Mouse (Mus musculus) midbrain, embryonic 12.5 days (tissue): ENCODE data around the gene Sprr2h. TPM values are rescaled to one million over a fixed set of nuclear protein-coding genes. Genes with fewer than 3 reads are reported as not detected.

Source experiments
- ATAC-seq: fragments of 200-750 bp; cut with Nextera tagmentation; 2 replicates; pipeline ENCODE4 v1.8.0; 2017; ENCODE audit warnings: low read depth, moderate TSS enrichment, moderate library complexity; ENCODE audit not compliant: low FRiP score
- H3K27ac ChIP-seq: fragments of 300-500 bp; sonication (generic); replicated peaks from 2 replicates; pipeline ENCODE4 v1.5.1; 2016; ENCODE audit warnings: mild to moderate bottlenecking
- H3K27me3 ChIP-seq: fragments of 300-500 bp; sonication (generic); 2 replicates; pipeline ENCODE4 v1.6.1; 2016; ENCODE audit warnings: mild to moderate bottlenecking
- H3K36me3 ChIP-seq: fragments of 300-500 bp; sonication (generic); 2 replicates; pipeline ENCODE4 v1.6.1; 2016
- H3K4me1 ChIP-seq: fragments of 300-500 bp; sonication (generic); 2 replicates; pipeline ENCODE4 v1.6.1; 2016
- H3K4me2 ChIP-seq: fragments of 300-500 bp; sonication (generic); replicated peaks from 2 replicates; pipeline ENCODE4 v1.6.1; 2016; ENCODE audit warnings: mild to moderate bottlenecking, moderate library complexity
- H3K4me3 ChIP-seq: fragments of 300-500 bp; sonication (generic); 2 replicates; pipeline ENCODE4 v1.5.1; 2016; ENCODE audit warnings: mild to moderate bottlenecking
- H3K9ac ChIP-seq: fragments of 300-500 bp; sonication (generic); replicated peaks from 2 replicates; pipeline ENCODE4 v1.6.1; 2016; ENCODE audit warnings: mild to moderate bottlenecking, moderate library complexity
- H3K9me3 ChIP-seq: fragments of 300-500 bp; sonication (generic); 2 replicates; pipeline ENCODE4 v1.6.1; 2016; ENCODE audit warnings: mild to moderate bottlenecking
- WGBS: fragments of 180-500 bp; shearing (Covaris S2); methylation state at CpG from one replicate; pipeline ENCODE4 v1.1.7; 2016; 5-methylcytosine and 5-hydroxymethylcytosine counted together
- polyA plus RNA-seq: library from polyadenylated mRNA; unstranded; fragments of >200 nt; fragmentation: Nextera tagmentation; extraction: Ambion mirVana; gene quantifications from 2 replicates; pipeline ENCODE4 v1.2.1, GENCODE M21; 2016

Gene Sprr2h
- polyA plus RNA-seq, result not detected in 2 replicates

DNA sequence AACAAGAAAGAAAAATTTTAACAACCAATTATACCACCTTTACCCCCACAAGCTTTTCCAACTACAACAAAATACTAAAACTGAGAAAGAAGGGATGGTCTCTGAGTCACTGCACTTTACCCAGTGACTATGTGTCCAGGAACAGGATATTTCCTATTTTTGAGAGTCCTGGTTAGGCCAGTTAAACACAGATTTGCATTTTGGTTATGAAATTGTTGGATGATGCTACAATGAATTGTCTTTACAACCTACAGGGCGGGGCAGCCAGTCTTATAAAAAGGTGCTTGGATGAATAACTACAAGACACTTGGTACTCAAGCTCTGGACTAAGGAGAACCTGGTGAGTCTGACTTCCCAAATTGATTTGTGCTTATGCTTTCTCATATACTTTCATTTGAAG lies at the start of gene Sprr2h:
TSS of gene Sprr2h (plus strand) at position 301 of the 400 bp plus-strand sequence.
- H3K27me3 ChIP-seq, result no peaks in the 10 kb centered on the region
- H3K4me2 ChIP-seq, result no peak within 1 kb of the TSS
- no peak within 1 kb of the TSS for H3K9ac ChIP-seq
- H3K9me3 ChIP-seq, result no peaks in the 10 kb centered on the region
- WGBS, result 71% methylated on average over 1 of the region's 1 CpGs
- H3K27ac ChIP-seq, result no peak within 1 kb of the TSS
- H3K36me3 ChIP-seq, result no peaks in the 10 kb centered on the region
- no peaks in the 10 kb centered on the region for H3K4me1 ChIP-seq
- no peak within 1 kb of the TSS for H3K4me3 ChIP-seq
- no peak for ATAC-seq

DNA sequence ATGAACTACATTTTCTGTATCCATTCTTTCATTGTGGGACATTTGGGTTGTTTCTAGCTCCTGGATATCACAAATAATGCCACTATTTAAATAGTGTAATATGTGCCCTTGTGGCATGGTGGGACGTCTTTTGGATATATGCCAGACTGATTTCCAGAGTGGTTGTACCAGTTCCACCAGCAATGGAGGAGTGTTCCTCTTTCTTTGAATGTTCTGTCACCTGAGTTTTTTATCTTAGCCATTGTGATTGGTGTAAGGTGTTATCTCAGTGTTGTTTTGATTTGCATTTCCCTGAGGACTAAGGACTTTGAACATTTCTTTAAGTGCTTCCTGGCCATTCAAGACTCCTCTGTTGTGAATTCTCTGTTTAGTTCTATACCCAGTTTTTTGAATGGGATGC lies 49.2 kb upstream of the Sprr2h start:
- 83% methylated on average over 1 of the region's 1 CpGs for WGBS
- no peak overlapping the region for H3K4me2 ChIP-seq
- no peak for ATAC-seq

DNA sequence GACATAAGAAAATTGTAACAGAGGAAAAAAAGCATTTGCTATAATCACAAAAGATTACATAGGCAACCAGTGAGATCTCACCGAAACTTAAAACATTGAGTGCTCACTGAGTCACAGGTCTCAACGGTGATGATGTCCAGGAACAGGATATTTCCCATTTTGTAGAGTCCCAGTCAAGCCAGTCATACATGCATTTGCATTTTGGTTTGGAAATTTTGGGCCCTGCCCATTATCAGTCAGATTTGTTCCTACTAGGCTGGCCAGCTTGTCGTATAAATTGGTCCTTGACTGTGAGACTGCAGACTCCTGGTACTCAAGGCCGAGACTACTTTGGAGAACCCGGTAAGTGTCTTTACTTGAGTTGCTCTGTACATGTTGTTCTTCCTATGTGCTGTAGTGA lies 46.6 kb upstream of the Sprr2h start, which contains the start of gene Sprr2d:
TSS of gene Sprr2d (plus strand) at position 301 of the 400 bp plus-strand sequence.
- Histone ChIP-seq H3K36me3 (no peaks in the 10 kb centered on the region), H3K27me3 (no peaks in the 10 kb centered on the region), H3K9me3 (no peaks in the 10 kb centered on the region), H3K4me3 (no peak within 1 kb of the TSS), H3K27ac (no peak within 1 kb of the TSS), H3K4me1 (no peaks in the 10 kb centered on the region), H3K9ac (no peak within 1 kb of the TSS), H3K4me2 (no peak within 1 kb of the TSS)
- no peak for ATAC-seq
- 93% methylated on average over 5 of the region's 5 CpGs for WGBS

More for the DNA sequence above, 49.2 kb upstream of the Sprr2h start:
- no peak overlapping the region for H3K9ac ChIP-seq
- no peaks in the 10 kb centered on the region for H3K4me1 ChIP-seq
- no peak overlapping the region for H3K4me3 ChIP-seq
- no peaks in the 10 kb centered on the region for H3K9me3 ChIP-seq
- H3K27me3 ChIP-seq, result no peaks in the 10 kb centered on the region
- H3K36me3 ChIP-seq, result no peaks in the 10 kb centered on the region
- no peak overlapping the region for H3K27ac ChIP-seq

GRCm38 (mm10) chr3:92351843-92352242 lies 33.6 kb upstream of the Sprr2h start, which contains the start of gene Sprr2e:
Gene Sprr2e, plus strand, starts transcription at chr3:92352143.
- no peaks in the 10 kb centered on the region for H3K36me3 ChIP-seq
- ATAC-seq, result no peak
- WGBS, result 90% methylated on average over 2 of the region's 2 CpGs
- no peak within 1 kb of the TSS for H3K9ac ChIP-seq
- no peaks in the 10 kb centered on the region for H3K9me3 ChIP-seq
- no peak within 1 kb of the TSS for H3K27ac ChIP-seq
- no peak within 1 kb of the TSS for H3K4me3 ChIP-seq
- H3K4me1 ChIP-seq, result no peaks in the 10 kb centered on the region
- H3K27me3 ChIP-seq, result no peaks in the 10 kb centered on the region
- no peak within 1 kb of the TSS for H3K4me2 ChIP-seq

DNA sequence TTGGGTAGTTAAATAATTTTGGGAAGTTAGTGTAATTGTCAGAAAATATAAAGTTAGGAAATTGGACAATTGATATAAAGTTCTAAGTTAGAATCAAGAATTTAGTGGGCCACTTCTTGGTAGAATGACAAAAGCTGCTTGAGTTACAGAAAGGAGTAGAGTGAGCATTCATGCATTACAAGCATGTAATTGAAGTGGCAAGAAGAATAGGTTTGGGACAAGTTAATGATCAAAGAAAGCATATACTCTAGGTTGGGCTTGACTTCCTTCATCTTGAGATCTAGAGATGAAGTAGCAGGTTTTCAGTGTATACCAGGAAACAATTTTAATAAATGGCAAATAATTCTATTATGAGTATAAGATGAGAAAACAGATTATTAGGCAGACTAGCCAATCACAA lies 23.9 kb upstream of the Sprr2h start:
- ATAC-seq, result no peak
- H3K27me3 ChIP-seq, result no peaks in the 10 kb centered on the region

DNA sequence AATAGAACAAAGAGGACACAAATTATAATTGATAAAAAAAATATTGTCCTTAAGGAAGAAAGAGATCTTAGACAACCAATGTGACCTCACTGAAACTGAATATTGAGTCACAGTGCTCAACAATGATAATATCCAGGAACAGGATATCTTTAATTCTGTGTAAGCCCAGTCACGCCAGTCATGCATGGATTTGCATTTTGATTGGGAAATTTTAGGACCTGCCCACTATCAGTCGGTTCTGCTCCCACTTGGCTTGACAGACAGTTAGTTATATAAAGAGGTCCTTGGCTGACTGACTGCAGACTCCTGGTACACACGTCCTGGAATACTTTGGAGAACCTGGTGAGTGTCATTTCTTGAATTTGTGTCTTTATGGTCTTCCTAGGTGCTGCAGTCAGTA lies 20.6 kb upstream of the Sprr2h start, which contains the start of gene Sprr2f:
TSS of gene Sprr2f (plus strand) at position 301 of the 400 bp plus-strand sequence.
- H3K9me3 ChIP-seq, result no peaks in the 10 kb centered on the region
- H3K4me1 ChIP-seq, result no peaks in the 10 kb centered on the region
- H3K27me3 ChIP-seq, result no peaks in the 10 kb centered on the region
- no peak within 1 kb of the TSS for H3K4me3 ChIP-seq
- no peak within 1 kb of the TSS for H3K9ac ChIP-seq
- no peak within 1 kb of the TSS for H3K27ac ChIP-seq
- 63% methylated on average over 3 of the region's 3 CpGs for WGBS
- H3K36me3 ChIP-seq, result no peaks in the 10 kb centered on the region
- no peak within 1 kb of the TSS for H3K4me2 ChIP-seq
- no peak for ATAC-seq

More for the DNA sequence above, 23.9 kb upstream of the Sprr2h start:
- Histone ChIP-seq H3K27ac (no peak overlapping the region), H3K36me3 (no peaks in the 10 kb centered on the region), H3K9me3 (no peaks in the 10 kb centered on the region), H3K4me2 (no peak overlapping the region), H3K9ac (no peak overlapping the region), H3K4me3 (no peak overlapping the region), H3K4me1 (no peaks in the 10 kb centered on the region)

GRCm38 (mm10) chr3:92373613-92374012 lies 11.9 kb upstream of the Sprr2h start:
- ATAC-seq, result no peak
- H3K27ac ChIP-seq, result no peak overlapping the region
- H3K4me2 ChIP-seq, result no peak overlapping the region

DNA sequence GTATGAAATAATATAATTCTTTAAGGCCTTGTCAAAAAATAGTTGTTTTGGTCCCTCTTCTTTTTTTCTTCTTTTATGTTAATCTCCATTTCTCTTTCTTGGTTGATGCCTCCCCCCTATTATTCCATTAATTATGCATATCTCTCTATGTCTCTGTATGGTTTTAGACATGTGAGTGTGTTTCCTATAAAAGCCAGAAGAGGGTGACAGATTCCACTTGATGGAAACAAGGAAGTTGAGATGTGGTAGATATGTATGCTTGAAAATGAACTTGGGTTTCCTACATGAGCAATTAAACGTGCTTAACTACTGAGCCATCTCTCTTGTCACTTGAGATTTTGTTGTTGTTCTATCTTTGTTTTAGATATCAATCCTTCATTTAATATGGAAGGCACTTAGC lies 8.8 kb downstream of the Sprr2h start:
- Histone ChIP-seq H3K27me3 (no peaks in the 10 kb centered on the region), H3K9me3 (no peaks in the 10 kb centered on the region), H3K4me1 (no peaks in the 10 kb centered on the region), H3K36me3 (no peaks in the 10 kb centered on the region), H3K9ac (no peak overlapping the region), H3K4me3 (no peak overlapping the region), H3K27ac (no peak overlapping the region), H3K4me2 (no peak overlapping the region)
- WGBS, result 55% methylated on average over 1 of the region's 1 CpGs
- no peak for ATAC-seq

More at GRCm38 (mm10) chr3:92373613-92374012, 11.9 kb upstream of the Sprr2h start:
- no peaks in the 10 kb centered on the region for H3K36me3 ChIP-seq
- H3K4me1 ChIP-seq, result no peaks in the 10 kb centered on the region
- 81% methylated on average over 2 of the region's 2 CpGs for WGBS
- H3K27me3 ChIP-seq, result no peaks in the 10 kb centered on the region
- no peak overlapping the region for H3K9ac ChIP-seq
- no peak overlapping the region for H3K4me3 ChIP-seq
- no peaks in the 10 kb centered on the region for H3K9me3 ChIP-seq

GRCm38 (mm10) chr3:92407691-92408090 lies 22.2 kb downstream of the Sprr2h start, which contains the start of gene Sprr2i:
Gene Sprr2i, plus strand, starts transcription at chr3:92407991.
- Histone ChIP-seq H3K4me3 (no peak within 1 kb of the TSS), H3K4me1 (no peaks in the 10 kb centered on the region), H3K27ac (no peak within 1 kb of the TSS), H3K9ac (no peak within 1 kb of the TSS), H3K9me3 (no peaks in the 10 kb centered on the region), H3K36me3 (no peaks in the 10 kb centered on the region), H3K4me2 (no peak within 1 kb of the TSS), H3K27me3 (no peaks in the 10 kb centered on the region)
- WGBS, result 92% methylated on average over 2 of the region's 2 CpGs
- ATAC-seq, result no peak

- Histone ChIP-seq H3K27me3 (no peaks in the 10 kb centered on the region), H3K4me1 (no peaks in the 10 kb centered on the region), H3K36me3 (no peaks in the 10 kb centered on the region), H3K4me2 (no peak within 1 kb of the TSS), H3K27ac (no peak within 1 kb of the TSS), H3K4me3 (no peak within 1 kb of the TSS), H3K9ac (no peak within 1 kb of the TSS), H3K9me3 (no peaks in the 10 kb centered on the region)
- ATAC-seq, result no peak
- 90% methylated on average over 2 of the region's 2 CpGs for WGBS
Observed at GRCm38 (mm10) chr3:92417782-92418181, 32.3 kb downstream of the Sprr2h start, which contains the start of gene Sprr2j-ps. Gene Sprr2j-ps, plus strand, starts transcription at chr3:92418082.

GRCm38 (mm10) chr3:92429323-92429722 lies 43.8 kb downstream of the Sprr2h start, which contains the start of gene Gm9774:
Gene Gm9774, minus strand, starts transcription at chr3:92429423.
- ATAC-seq, result no peak
- H3K9me3 ChIP-seq, result no peaks in the 10 kb centered on the region
- 94% methylated on average over 6 of the region's 6 CpGs for WGBS

GRCm38 (mm10) chr3:92432282-92432681 lies 46.8 kb downstream of the Sprr2h start, which contains the start of gene Sprr2k:
Gene Sprr2k, plus strand, starts transcription at chr3:92432582.
- no peaks in the 10 kb centered on the region for H3K27me3 ChIP-seq
- H3K36me3 ChIP-seq, result no peaks in the 10 kb centered on the region
- H3K9ac ChIP-seq, result no peak within 1 kb of the TSS
- 94% methylated on average over 2 of the region's 2 CpGs for WGBS
- no peak for ATAC-seq
- no peak within 1 kb of the TSS for H3K4me2 ChIP-seq
- H3K4me1 ChIP-seq, result no peaks in the 10 kb centered on the region
- no peak within 1 kb of the TSS for H3K4me3 ChIP-seq
- H3K27ac ChIP-seq, result no peak within 1 kb of the TSS
- H3K9me3 ChIP-seq, result no peaks in the 10 kb centered on the region

More at GRCm38 (mm10) chr3:92429323-92429722, 43.8 kb downstream of the Sprr2h start, which contains the start of gene Gm9774:
- no peaks in the 10 kb centered on the region for H3K36me3 ChIP-seq
- H3K4me3 ChIP-seq, result no peak within 1 kb of the TSS
- no peak within 1 kb of the TSS for H3K4me2 ChIP-seq
- no peak within 1 kb of the TSS for H3K27ac ChIP-seq
- no peak within 1 kb of the TSS for H3K9ac ChIP-seq
- H3K4me1 ChIP-seq, result no peaks in the 10 kb centered on the region
- H3K27me3 ChIP-seq, result no peaks in the 10 kb centered on the region
